8 mouse cellular contexts compared by ENCODE assay signal in genomic region chr13:64250363-64250762, GRCm38 (mm10). TPM values are rescaled to one million over a fixed set of nuclear protein-coding genes. Genes with fewer than 3 reads are reported as not detected.
DNase-seq lines count a peak whose midpoint lies in the region; ATAC-seq lines count a peak whose summit lies in the region.

No protein-coding gene starts in this region.

- peak; percentile 46 to 65 for DNase-seq in cerebellum, postnatal 14 days
- DNase-seq in cerebellum, adult 11-12 months, result no peak
- DNase-seq in lung, adult 18-20 months, result peak; percentile 20 to 22
- DNase-seq in lung, postnatal 25 days (ENCODE audit: low spot score), result no peak
- peak; percentile 35 for DNase-seq in c-Kit-positive CD71-positive TER-119-negative erythroid progenitor cells, embryonic 14.5 days (ENCODE audit: low read depth)
- no peak for DNase-seq in frontal cortex, postnatal 14 days (ENCODE audit: low spot score in 2 of 2)
- DNase-seq in left cerebral cortex, adult 8-10 months (ENCODE audit: low spot score in 2 of 2), result no peak

- ATAC-seq in neutrophil, adult 5-6 weeks (ENCODE audit: extremely low read depth, insufficient number of reproducible peaks, low FRiP score, poor library complexity, severe bottlenecking), result peak; percentile 45; the same call in 1 of the 2 replicates

RNA-seq across cellular contexts. Expression of gene Cdc14b, which starts 24.7 kb away (rescaled TPM):
- 5.6 and 8.1 TPM in 2 replicates for total RNA-seq in neutrophil, adult 5-6 weeks (2017)
- total RNA-seq in left cerebral cortex, adult 8-10 months (2022), result 10 to 100 TPM; 15.0 to 21.0 (median 19.1) TPM

Comparison
In these comparisons a context has a peak if more than half of its experiments do, and no peak if none do; other contexts are left out.
1. DNase-seq: peak in cerebellum, postnatal 14 days (2 of 2), lung, adult 18-20 months (2 of 2) and c-Kit-positive CD71-positive TER-119-negative erythroid progenitor cells, embryonic 14.5 days (single experiment); none in cerebellum, adult 11-12 months (single experiment), lung, postnatal 25 days (single experiment), frontal cortex, postnatal 14 days (0 of 2) and left cerebral cortex, adult 8-10 months (0 of 2).